Mouse (Mus musculus) limb, embryonic 11.5 days (tissue): Measurements from ENCODE around the gene Myo15. TPM values are rescaled to one million over a fixed set of nuclear protein-coding genes. Genes with fewer than 3 reads are reported as not detected.
"Not testable (repeated sequence)": the region's sequence is repeated elsewhere in the genome, so short reads cannot be mapped to it uniquely, and the experiment has no call there.

Source experiments
- ATAC-seq: fragments of 200-750 bp; cut with Nextera tagmentation; 2 replicates; pipeline ENCODE4 v1.8.0; 2017; ENCODE audit warnings: low read depth; ENCODE audit not compliant: insufficient number of reproducible peaks, low FRiP score, low TSS enrichment
- DNase-seq: peaks from one replicate; pipeline ENCODE4 v3.0.0-alpha.2; 2015; ENCODE audit warnings: low spot score
- H3K27ac ChIP-seq: fragments of 300-500 bp; sonication (generic); replicated peaks from 2 replicates; pipeline ENCODE4 v1.5.1; 2014; ENCODE audit warnings: low read depth, mild to moderate bottlenecking, low read length
- H3K27me3 ChIP-seq: fragments of 300-500 bp; sonication (generic); 2 replicates; pipeline ENCODE4 v1.6.1; 2014; ENCODE audit warnings: mild to moderate bottlenecking, low read length, mixed read lengths; ENCODE audit not compliant: control insufficient read depth, insufficient read depth
- H3K36me3 ChIP-seq: fragments of 300-500 bp; sonication (generic); 2 replicates; pipeline ENCODE4 v1.6.1; 2014; ENCODE audit warnings: mild to moderate bottlenecking, low read length, moderate library complexity, mixed read lengths; ENCODE audit not compliant: control insufficient read depth, insufficient read depth
- H3K4me1 ChIP-seq: fragments of 300-500 bp; sonication (generic); 2 replicates; pipeline ENCODE4 v1.6.1; 2014; ENCODE audit warnings: low read length, mixed read lengths; ENCODE audit not compliant: control insufficient read depth, insufficient read depth
- H3K4me2 ChIP-seq: fragments of 300-500 bp; sonication (generic); 2 replicates; pipeline ENCODE4 v1.6.1; 2014; ENCODE audit warnings: low read depth, mild to moderate bottlenecking, moderate library complexity; ENCODE audit not compliant: severe bottlenecking
- H3K4me3 ChIP-seq: fragments of 300-500 bp; sonication (generic); 2 replicates; pipeline ENCODE4 v1.5.1; 2014; ENCODE audit warnings: low read depth, low read length
- H3K9ac ChIP-seq: fragments of 300-500 bp; sonication (generic); 2 replicates; pipeline ENCODE4 v1.6.1; 2014; ENCODE audit warnings: mild to moderate bottlenecking, low read length
- H3K9me3 ChIP-seq: fragments of 300-500 bp; sonication (generic); 2 replicates; pipeline ENCODE4 v1.6.1; 2016; ENCODE audit warnings: low read length; ENCODE audit not compliant: control insufficient read depth
- WGBS: fragments of 180-500 bp; shearing (Covaris S2); extraction: QIAGEN DNeasy Blood & Tissue Kit; methylation state at CpG from one replicate; pipeline ENCODE4 v1.1.7; 2014; 5-methylcytosine and 5-hydroxymethylcytosine counted together
- polyA plus RNA-seq: library from polyadenylated mRNA; unstranded; fragments of >200 nt; fragmentation: Nextera tagmentation; extraction: Ambion mirVana; gene quantifications from 2 replicates; pipeline ENCODE4 v1.2.1, GENCODE M21; 2014

The Myo15 gene
- 0.17 and 0.31 TPM in 2 replicates for polyA plus RNA-seq

DNA sequence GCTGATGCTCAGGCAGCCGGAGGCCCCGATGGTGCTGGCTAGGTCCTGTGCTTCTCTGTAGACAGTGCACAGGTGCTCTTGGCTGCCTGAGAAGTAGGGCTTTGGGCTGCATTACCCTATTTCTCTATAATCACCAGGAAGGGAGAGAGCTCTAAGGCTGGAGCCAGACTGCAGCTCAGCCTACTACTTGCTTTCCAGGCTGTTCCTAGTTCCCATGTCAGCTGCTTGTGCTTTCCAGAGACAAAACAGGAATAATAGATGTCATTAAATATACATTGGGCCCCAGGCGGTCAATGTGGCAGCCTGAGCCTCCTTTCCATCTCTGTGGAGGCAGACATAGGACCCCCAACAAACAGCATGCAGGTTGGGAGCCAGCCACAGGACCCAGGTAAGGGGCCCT lies at the start of gene Myo15:
TSS of gene Myo15 (plus strand) at position 301 of the 400 bp plus-strand sequence.
- H3K36me3 ChIP-seq: peaks cover 18% of the 10 kb centered on the region

DNA sequence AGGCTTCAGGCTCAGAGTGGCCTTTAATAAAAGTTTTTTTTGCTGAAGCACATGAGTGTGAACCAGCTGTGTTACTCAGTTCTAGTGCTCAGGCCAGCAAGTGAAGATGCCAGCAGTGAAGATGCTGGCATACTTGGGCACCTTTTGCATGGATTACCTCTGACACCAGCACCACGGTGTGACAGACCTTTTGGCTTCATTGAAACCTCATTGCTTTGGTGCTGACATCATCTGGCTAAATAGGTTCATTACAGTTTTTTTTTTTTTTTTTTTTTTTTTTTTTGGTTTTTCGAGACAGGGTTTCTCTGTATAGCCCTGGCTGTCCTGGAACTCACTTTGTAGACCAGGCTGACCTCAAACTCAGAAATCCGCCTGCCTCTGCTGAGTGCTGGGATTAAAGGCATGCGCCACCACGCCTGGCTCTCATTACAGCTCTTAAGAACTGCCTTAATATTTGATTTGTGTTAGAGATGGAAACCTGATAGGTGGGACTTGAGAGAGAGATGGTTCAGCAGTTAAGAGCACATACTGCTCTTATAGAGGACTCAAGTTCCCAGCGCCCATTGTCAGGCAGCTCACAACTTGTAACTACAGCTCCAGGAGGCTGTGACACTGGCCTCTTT lies 47.0 kb upstream of the Myo15 start:
- H3K27ac ChIP-seq: no peak overlapping the region
- H3K36me3 ChIP-seq: no peaks in the 10 kb centered on the region
- peaks cover 4% of the 10 kb centered on the region; the same call in 1 of the 2 replicates for H3K4me1 ChIP-seq
- no peak overlapping the region for H3K4me2 ChIP-seq
- ATAC-seq: no peak
- H3K4me3 ChIP-seq: no peak overlapping the region
- no peak overlapping the region for H3K9ac ChIP-seq
- H3K27me3 ChIP-seq: no peaks in the 10 kb centered on the region
- 70% methylated on average over 5 of the region's 6 CpGs for WGBS
- DNase-seq: no peak
- H3K9me3 ChIP-seq: no peaks in the 10 kb centered on the region

More for the DNA sequence above, at the start of gene Myo15:
- Histone ChIP-seq H3K9ac (no peak within 1 kb of the TSS), H3K9me3 (no peaks in the 10 kb centered on the region), H3K4me1 (no peaks in the 10 kb centered on the region), H3K27me3 (no peaks in the 10 kb centered on the region), H3K4me2 (no peak within 1 kb of the TSS), H3K4me3 (no peak within 1 kb of the TSS), H3K27ac (no peak within 1 kb of the TSS)
- ATAC-seq (no peak), DNase-seq (no peak)
- 93% methylated on average over 3 of the region's 3 CpGs for WGBS

DNA sequence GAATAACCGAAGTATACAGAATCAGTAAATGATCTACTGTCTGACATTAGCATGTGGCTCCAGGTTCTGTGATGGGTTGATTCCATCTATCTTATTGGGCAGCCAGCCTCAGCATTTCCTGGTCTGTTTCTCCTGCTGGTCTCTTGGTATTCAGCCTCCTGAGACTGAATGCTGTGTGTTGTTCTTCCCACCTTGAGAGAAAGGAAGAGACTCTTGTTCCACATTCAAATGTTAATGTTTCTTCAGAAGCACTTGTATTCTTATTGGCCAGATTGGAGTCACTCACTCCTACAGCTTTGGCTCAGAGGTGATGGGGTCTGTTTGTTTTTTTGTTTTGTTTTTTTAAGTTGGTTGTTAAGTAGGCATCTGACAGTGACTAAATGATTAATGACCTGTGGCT lies 46.1 kb upstream of the Myo15 start:
- H3K9me3 ChIP-seq: no peaks in the 10 kb centered on the region
- H3K9ac ChIP-seq: no peak overlapping the region
- no peaks in the 10 kb centered on the region for H3K27me3 ChIP-seq
- 77% methylated on average over 1 of the region's 1 CpGs for WGBS
- H3K4me3 ChIP-seq: no peak overlapping the region
- no peak for DNase-seq
- no peak overlapping the region for H3K4me2 ChIP-seq
- no peak for ATAC-seq
- peaks cover 4% of the 10 kb centered on the region; the same call in 1 of the 2 replicates for H3K4me1 ChIP-seq
- H3K36me3 ChIP-seq: 0 out of 2 replicates have a peak, but pooled peaks cover 1% of the 10 kb centered on the region
- H3K27ac ChIP-seq: no peak overlapping the region

DNA sequence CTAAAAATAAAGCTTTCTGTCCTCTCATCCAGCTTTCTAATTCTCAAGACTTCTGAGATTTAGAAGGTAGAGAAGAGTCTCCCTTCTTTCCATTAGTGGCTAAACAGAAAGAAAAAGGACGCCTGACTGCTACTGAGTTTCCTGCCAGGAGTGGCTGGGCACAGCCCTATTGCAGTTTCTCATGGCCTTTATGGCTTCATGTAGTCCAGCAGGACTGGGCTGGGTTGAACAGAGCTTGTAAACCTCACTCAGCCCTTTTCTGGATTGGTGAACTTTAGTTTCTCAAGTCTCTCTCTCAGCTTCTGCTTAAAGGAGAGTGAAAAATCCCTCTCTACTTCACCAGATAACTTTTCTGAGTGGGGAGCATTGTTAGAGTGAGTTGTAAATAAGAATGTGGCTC lies 42.7 kb upstream of the Myo15 start:
- peaks cover 4% of the 10 kb centered on the region; the same call in 1 of the 2 replicates for H3K36me3 ChIP-seq
- no peak for ATAC-seq
- no peak overlapping the region for H3K9ac ChIP-seq

DNA sequence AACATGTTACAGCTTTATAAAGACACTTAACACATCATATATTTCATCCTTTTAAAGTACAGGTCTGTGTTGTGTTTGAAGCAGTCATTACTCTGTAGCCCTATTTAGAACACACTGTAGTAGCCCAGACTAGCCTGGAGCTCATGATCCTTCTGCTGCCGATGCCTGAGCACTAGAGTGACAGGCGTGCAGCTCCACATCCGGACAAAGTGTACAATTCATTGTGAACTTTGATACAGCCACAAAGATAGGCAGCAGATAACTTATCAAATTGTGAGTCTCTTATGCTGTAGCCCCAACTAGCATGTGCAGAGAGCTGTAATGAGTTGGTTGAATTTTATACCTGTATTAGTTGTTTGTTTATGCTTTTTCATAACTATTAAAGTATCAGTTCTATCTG lies 41.5 kb upstream of the Myo15 start:
- H3K27me3 ChIP-seq: no peaks in the 10 kb centered on the region
- H3K9me3 ChIP-seq: no peaks in the 10 kb centered on the region
- H3K27ac ChIP-seq: no peak overlapping the region
- no peak overlapping the region for H3K4me3 ChIP-seq
- H3K9ac ChIP-seq: no peak overlapping the region
- DNase-seq (no peak), ATAC-seq (no peak)
- 90% methylated on average over 3 of the region's 3 CpGs for WGBS
- H3K36me3 ChIP-seq: peaks cover 4% of the 10 kb centered on the region; the same call in 1 of the 2 replicates
- H3K4me2 ChIP-seq: no peak overlapping the region
- no peaks in the 10 kb centered on the region for H3K4me1 ChIP-seq

More for the DNA sequence above, 42.7 kb upstream of the Myo15 start:
- no peak overlapping the region for H3K4me2 ChIP-seq
- no peaks in the 10 kb centered on the region for H3K27me3 ChIP-seq
- no peaks in the 10 kb centered on the region for H3K9me3 ChIP-seq
- no peak overlapping the region for H3K27ac ChIP-seq
- H3K4me3 ChIP-seq: no peak overlapping the region
- no peak for DNase-seq
- 76% methylated on average over 1 of the region's 1 CpGs for whole genome bisulfite sequencing
- H3K4me1 ChIP-seq: no peaks in the 10 kb centered on the region

DNA sequence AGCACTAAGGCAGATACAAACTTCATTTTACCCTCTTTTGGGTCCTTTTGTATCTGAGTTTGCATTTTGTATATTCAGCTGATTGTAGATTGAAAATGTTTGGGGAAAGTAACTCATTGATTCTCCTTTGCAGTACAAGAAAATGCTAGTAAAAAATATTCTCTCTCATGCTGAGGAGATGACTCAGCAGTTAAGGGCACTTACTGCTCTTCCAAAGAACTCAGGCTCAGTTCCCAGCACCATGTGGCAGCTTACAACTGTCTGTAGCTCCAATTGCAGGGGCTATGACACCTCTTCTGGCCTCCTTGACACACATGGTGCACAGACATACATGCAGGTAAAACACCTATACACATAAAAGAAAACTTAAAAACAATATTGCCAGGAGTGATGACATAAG lies 35.6 kb upstream of the Myo15 start:
- Histone ChIP-seq H3K27ac (no peak overlapping the region), H3K9ac (no peak overlapping the region), H3K4me2 (no peak overlapping the region), H3K36me3 (peaks cover 5% of the 10 kb centered on the region), H3K4me1 (no peaks in the 10 kb centered on the region), H3K27me3 (no peaks in the 10 kb centered on the region), H3K4me3 (no peak overlapping the region), H3K9me3 (no peaks in the 10 kb centered on the region)
- DNase-seq (no peak), ATAC-seq (no peak)

DNA sequence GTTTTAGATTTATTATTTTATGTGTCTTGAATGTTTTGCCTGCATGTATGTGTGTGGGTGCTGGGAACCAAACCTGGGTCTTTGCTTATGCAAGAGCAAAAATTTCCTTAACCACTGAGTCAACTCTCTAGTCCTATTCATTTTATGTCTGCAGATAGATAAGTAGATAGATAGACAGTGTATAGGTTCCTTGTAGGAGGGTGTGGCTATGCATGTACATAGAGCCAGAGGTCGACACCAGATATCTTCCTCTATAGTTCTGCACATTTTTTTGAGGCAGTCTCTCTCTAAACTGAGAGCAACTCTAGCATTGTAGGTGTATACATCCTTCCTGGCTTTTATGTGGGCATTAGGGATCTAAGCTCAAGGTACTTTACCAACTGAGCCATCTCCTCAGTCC lies 34.0 kb upstream of the Myo15 start:
- peaks cover 3% of the 10 kb centered on the region for H3K36me3 ChIP-seq
- ATAC-seq: no peak
- WGBS: 100% methylated on average over 1 of the region's 1 CpGs

DNA sequence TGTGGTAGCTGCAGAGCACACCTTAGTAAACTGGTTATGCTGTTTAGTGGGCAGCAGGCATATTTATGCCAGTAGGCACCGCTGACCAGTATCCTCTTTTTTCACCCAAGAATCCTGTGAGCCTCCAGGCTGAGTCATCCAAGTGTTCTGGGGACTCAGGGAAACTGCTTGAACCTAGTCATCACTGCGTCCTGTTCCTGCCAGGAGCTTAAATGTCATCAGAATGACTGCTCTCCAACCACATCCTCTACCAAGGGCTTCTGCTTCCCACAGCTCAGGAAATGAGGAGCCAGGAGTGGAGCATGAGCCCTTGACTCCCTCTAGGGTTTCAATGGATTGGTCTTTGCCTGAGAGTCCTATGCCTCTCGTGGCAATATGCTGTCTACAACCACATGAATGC lies 32.5 kb upstream of the Myo15 start:
- no peak overlapping the region for H3K27ac ChIP-seq
- H3K4me1 ChIP-seq: no peaks in the 10 kb centered on the region
- H3K9ac ChIP-seq: no peak overlapping the region
- H3K4me2 ChIP-seq: no peak overlapping the region
- no peak for ATAC-seq
- peaks cover 3% of the 10 kb centered on the region for H3K36me3 ChIP-seq
- DNase-seq: no peak
- no peak overlapping the region for H3K4me3 ChIP-seq
- no peaks in the 10 kb centered on the region for H3K27me3 ChIP-seq
- H3K9me3 ChIP-seq: no peaks in the 10 kb centered on the region
- WGBS: 90% methylated on average over 3 of the region's 3 CpGs

More for the DNA sequence above, 34.0 kb upstream of the Myo15 start:
- DNase-seq: no peak
- H3K9ac ChIP-seq: no peak overlapping the region
- H3K9me3 ChIP-seq: no peaks in the 10 kb centered on the region
- no peak overlapping the region for H3K4me2 ChIP-seq
- H3K27ac ChIP-seq: no peak overlapping the region
- H3K27me3 ChIP-seq: no peaks in the 10 kb centered on the region
- H3K4me1 ChIP-seq: no peaks in the 10 kb centered on the region
- no peak overlapping the region for H3K4me3 ChIP-seq

DNA sequence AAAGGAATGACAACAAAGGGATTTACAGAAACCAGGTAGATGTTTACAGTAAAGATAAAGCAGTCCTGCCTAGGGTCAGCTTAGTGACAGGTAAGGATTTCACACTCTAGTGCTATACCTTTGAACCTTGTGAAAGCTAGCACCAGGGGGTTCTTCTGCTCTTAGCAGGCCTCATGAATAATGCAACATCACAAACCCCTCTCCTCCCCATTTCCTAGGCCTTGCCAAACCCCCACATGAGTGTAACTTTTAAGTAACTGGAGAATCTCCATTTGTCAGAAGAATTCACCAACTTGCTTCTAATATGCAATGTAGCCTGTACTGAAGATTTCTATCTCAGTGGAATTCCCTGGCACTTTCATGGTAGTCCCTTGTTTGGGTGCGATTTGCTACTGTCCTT lies 29.5 kb upstream of the Myo15 start:
- not testable (repeated sequence) for DNase-seq, H3K4me3 ChIP-seq, H3K4me1 ChIP-seq, H3K36me3 ChIP-seq, ATAC-seq, H3K27me3 ChIP-seq, H3K9ac ChIP-seq, H3K4me2 ChIP-seq, H3K9me3 ChIP-seq, H3K27ac ChIP-seq
- 15% methylated on average over 1 of the region's 1 CpGs for WGBS
